Mouse (Mus musculus): ENCODE results near the gene Gba.
A peak's percentile ranks its signal among the peaks of the same experiment; 100 is the strongest.
"Not testable (repeated sequence)": the region's sequence is repeated elsewhere in the genome, so short reads cannot be mapped to it uniquely, and the experiment has no call there.

The Gba gene

GRCm38 (mm10) chr3:89202253-89203141 is at the start of gene Gba:
TSS of gene Gba (plus strand) at chr3:89202928.
- peak; percentile 90 for DNase-seq (ENCODE audit: low read depth)

GRCm38 (mm10) chr3:89156951-89157350 is 45.8 kb upstream of the Gba start:
- DNase-seq (ENCODE audit: low read depth), result no peak

- DNase-seq (ENCODE audit: low read depth), result no peak
Observed at GRCm38 (mm10) chr3:89158651-89159050, 44.1 kb upstream of the Gba start.

GRCm38 (mm10) chr3:89159211-89159610 is 43.5 kb upstream of the Gba start:
- DNase-seq (ENCODE audit: low read depth), result no peak

GRCm38 (mm10) chr3:89159616-89160344 is 42.9 kb upstream of the Gba start, which contains the start of gene Hcn3:
TSS of gene Hcn3 (minus strand) at chr3:89160196.
- DNase-seq (ENCODE audit: low read depth), result no peak

GRCm38 (mm10) chr3:89161207-89161606 is 41.5 kb upstream of the Gba start:
- DNase-seq (ENCODE audit: low read depth), result not testable (repeated sequence)

GRCm38 (mm10) chr3:89161786-89162185 is 40.9 kb upstream of the Gba start:
- DNase-seq (ENCODE audit: low read depth), result no peak

GRCm38 (mm10) chr3:89163123-89163522 is 39.6 kb upstream of the Gba start:
- DNase-seq (ENCODE audit: low read depth), result peak; percentile 24

GRCm38 (mm10) chr3:89163643-89164245 is 39.0 kb upstream of the Gba start:
- no peak for DNase-seq (ENCODE audit: low read depth)

GRCm38 (mm10) chr3:89164506-89165267 is 38.0 kb upstream of the Gba start, which contains the start of gene Clk2:
TSS of gene Clk2 (plus strand) at chr3:89164795.
- DNase-seq (ENCODE audit: low read depth), result peak; percentile 66

GRCm38 (mm10) chr3:89165268-89165870 is 37.4 kb upstream of the Gba start:
- no peak for DNase-seq (ENCODE audit: low read depth)

- DNase-seq (ENCODE audit: low read depth), result no peak
Observed at GRCm38 (mm10) chr3:89166945-89167344, 35.8 kb upstream of the Gba start.

GRCm38 (mm10) chr3:89174844-89175243 is 27.9 kb upstream of the Gba start:
- DNase-seq (ENCODE audit: low read depth), result no peak

- no peak for DNase-seq (ENCODE audit: low read depth)
Observed at GRCm38 (mm10) chr3:89175544-89175943, 27.2 kb upstream of the Gba start.

- no peak for DNase-seq (ENCODE audit: low read depth)
Observed at GRCm38 (mm10) chr3:89176421-89176820, 26.3 kb upstream of the Gba start.

- peak; percentile 95 for DNase-seq (ENCODE audit: low read depth)
Observed at GRCm38 (mm10) chr3:89177242-89178106, 25.3 kb upstream of the Gba start, which contains the start of gene Scamp3. TSS of gene Scamp3 (plus strand) at chr3:89177473.

GRCm38 (mm10) chr3:89178107-89178385 is 24.7 kb upstream of the Gba start:
- no peak for DNase-seq (ENCODE audit: low read depth)

- DNase-seq (ENCODE audit: low read depth), result no peak
Observed at GRCm38 (mm10) chr3:89179056-89179455, 23.7 kb upstream of the Gba start.

GRCm38 (mm10) chr3:89181749-89182500 is 20.8 kb upstream of the Gba start:
- DNase-seq (ENCODE audit: low read depth), result no peak

All from fibroblast of lung, adult 2 months (primary cell).